Mouse (Mus musculus) thymus, adult 2 months (tissue): ENCODE data around the gene Itga2b.

Experiments used
- CTCF ChIP-seq: fragments of 200-500 bp; IDR thresholded peaks from 2 replicates; pipeline ENCODE4 v1.5.1; 2012; ENCODE audit warnings: mild to moderate bottlenecking, control low read depth, low read length, moderate library complexity, borderline replicate concordance; ENCODE audit not compliant: control insufficient read depth, poor library complexity, insufficient read depth; ENCODE audit errors: extremely low read depth
- POLR2A ChIP-seq: fragments of 200-500 bp; IDR thresholded peaks from 2 replicates; pipeline ENCODE4 v1.6.1; 2012; ENCODE audit warnings: mild to moderate bottlenecking, low read length, control low read depth, moderate library complexity; ENCODE audit not compliant: control insufficient read depth, poor library complexity, insufficient read depth; ENCODE audit errors: extremely low read depth

DNA sequence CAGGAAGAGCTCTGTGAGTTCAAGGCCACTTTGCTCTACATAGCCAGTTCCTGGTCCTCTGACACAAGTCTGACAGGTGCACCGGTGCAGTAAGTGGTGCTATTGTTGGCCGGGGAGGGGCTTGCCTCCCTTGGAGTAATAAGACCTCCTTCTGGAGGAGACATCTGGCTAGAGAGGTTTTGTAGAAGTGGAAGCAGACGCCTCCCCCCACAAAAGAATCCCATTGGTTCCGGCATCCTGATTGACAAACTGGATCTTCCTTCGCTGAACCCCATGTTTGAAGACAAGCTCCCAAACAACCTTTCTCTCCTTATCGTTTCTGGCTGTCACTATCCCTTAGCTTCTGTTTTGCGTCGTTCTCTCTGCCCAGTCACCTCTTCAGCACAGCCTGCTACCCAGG lies 21.6 kb downstream of the Itga2b start:
- TF ChIP-seq POLR2A (no peak), CTCF (no peak)
